Comparison of ENCODE assay signal across 26 mouse cellular contexts in the genomic region with DNA sequence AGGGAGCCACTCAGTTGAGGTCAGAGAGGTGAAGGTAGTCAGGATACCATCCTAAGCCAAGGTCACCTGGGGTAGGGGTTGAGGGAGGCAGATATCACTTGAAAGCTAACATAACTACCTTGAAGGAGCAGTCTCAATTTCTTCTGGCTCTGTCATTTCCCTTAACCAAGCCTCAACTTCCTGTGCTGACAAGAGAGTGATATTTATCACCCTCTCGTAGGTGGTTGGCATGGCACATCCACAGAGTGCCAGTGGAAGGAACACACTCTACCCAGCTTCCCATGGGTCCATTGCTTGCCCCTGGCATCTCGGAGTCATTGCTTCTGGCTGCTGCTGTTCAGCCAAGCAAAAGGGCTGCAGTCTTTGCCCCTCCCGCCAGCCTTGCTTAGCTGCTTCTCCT. TPM values are rescaled to one million over a fixed set of nuclear protein-coding genes. Genes with fewer than 3 reads are reported as not detected.
"Had no signal": no experiment of that assay in that cellular context is flagged by ENCODE, and none has a peak within 500 bp of the region (broad histone marks: within the 10 kb centered on the region; RNA-seq: fewer than 3 reads in every experiment).

No protein-coding gene starts in this region.

- H3K27me3 ChIP-seq: lung, embryonic 15.5 days; midbrain, embryonic 13.5 days; neural tube, embryonic 13.5 days had no signal

- ATAC-seq: liver, embryonic 12.5 days; midbrain, embryonic 13.5 days; midbrain, embryonic 16.5 days had no signal

- DNase-seq: kidney, adult 8-10 months; kidney, postnatal 10 days; kidney, postnatal 36 days; liver; lung, adult 18-20 months; lung, postnatal 10 days; retina, postnatal 1 day; right cerebral cortex, postnatal 25 days; thymus, adult 18-20 months; thymus, postnatal 36 days had no signal

- H3K4me1 ChIP-seq: kidney, embryonic 15.5 days; limb, embryonic 10.5 days; liver, embryonic 12.5 days; liver, embryonic 15.5 days; lung, embryonic 15.5 days; midbrain, embryonic 10.5 days; neural tube, embryonic 13.5 days had no signal

- H3K4me3 ChIP-seq: kidney, embryonic 15.5 days; limb, embryonic 10.5 days; limb, embryonic 13.5 days; liver, embryonic 12.5 days; liver, embryonic 15.5 days; lung, embryonic 15.5 days; megakaryocyte, embryonic 14.5 days; midbrain, embryonic 10.5 days; midbrain, embryonic 13.5 days; myocyte; neural tube, embryonic 13.5 days had no signal

- H3K27ac ChIP-seq: kidney, embryonic 15.5 days; limb, embryonic 10.5 days; limb, embryonic 13.5 days; liver, embryonic 12.5 days; liver, embryonic 15.5 days; lung, embryonic 15.5 days; macrophage; midbrain, embryonic 10.5 days; midbrain, embryonic 13.5 days; neural tube, embryonic 13.5 days had no signal

RNA-seq across cellular contexts. Expression of a gene that starts 17.8 kb away (rescaled TPM):
- total RNA-seq: monocyte, adult 5-6 weeks; neutrophil, adult 5-6 weeks had no signal
- polyA plus RNA-seq: liver, embryonic 12.5 days; spleen, adult 2 months had no signal

RNA-seq across cellular contexts. Expression of a gene that starts 37.3 kb away (rescaled TPM):
- total RNA-seq: monocyte, adult 5-6 weeks; neutrophil, adult 5-6 weeks had no signal
